Mouse (Mus musculus): ENCODE results near the gene Vmn2r51.
"Not testable (repeated sequence)": the region's sequence is repeated elsewhere in the genome, so short reads cannot be mapped to it uniquely, and the experiment has no call there.

Vmn2r51 gene

GRCm38 (mm10) chr7:10105641-10106040 lies at the start of gene Vmn2r51:
Vmn2r51 (minus strand) TSS chr7:10105741.
- not testable (repeated sequence) for DNase-seq

GRCm38 (mm10) chr7:10053196-10053595 lies 52.3 kb downstream of the Vmn2r51 start, which contains the start of gene Vmn2r50:
Vmn2r50 (minus strand) TSS chr7:10053296.
- not testable (repeated sequence) for DNase-seq

Measured in cerebellum, postnatal 25 days (tissue).